In the genomic region with DNA sequence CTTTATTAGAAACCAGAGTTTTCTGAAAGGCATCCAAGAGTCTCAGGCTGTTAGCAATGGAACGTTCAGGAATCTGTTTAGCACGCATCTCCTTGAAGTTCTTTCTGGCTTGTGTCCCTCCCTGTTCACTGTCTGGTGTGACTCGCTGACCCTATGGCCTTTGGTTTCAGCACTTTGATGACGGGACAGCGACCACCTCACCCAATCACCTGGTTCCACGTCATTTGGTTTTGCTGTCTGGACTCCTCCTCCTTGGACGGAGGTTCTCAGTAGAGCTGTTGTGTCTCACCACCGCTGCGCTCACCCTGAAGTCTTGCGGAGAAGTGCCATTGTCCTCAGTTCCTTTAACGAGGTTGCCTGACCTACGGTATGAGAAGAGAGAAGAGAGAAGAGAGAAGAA, we compare ENCODE assay signal across 9 mouse cellular contexts. TPM values are rescaled to one million over a fixed set of nuclear protein-coding genes. Genes with fewer than 3 reads are reported as not detected.
DNase-seq lines count a peak whose midpoint lies in the region; ATAC-seq lines count a peak whose summit lies in the region.
"Had no signal": no experiment of that assay in that cellular context is flagged by ENCODE, and none has a peak within 500 bp of the region (broad histone marks: within the 10 kb centered on the region; RNA-seq: fewer than 3 reads in every experiment).

No protein-coding gene starts in this region.

- ATAC-seq in hindbrain, embryonic 11.5 days (ENCODE audit: low FRiP score): no peak
- no peak for ATAC-seq in hindbrain, embryonic 13.5 days (ENCODE audit: low FRiP score)
- ATAC-seq: Patski had no signal

- no peaks in the 10 kb centered on the region for H3K36me3 ChIP-seq in hindbrain, embryonic 11.5 days (ENCODE audit: control insufficient read depth, insufficient read depth, low read length)
- no peaks in the 10 kb centered on the region for H3K36me3 ChIP-seq in hindbrain, embryonic 13.5 days

- no peaks in the 10 kb centered on the region for H3K9me3 ChIP-seq in hindbrain, embryonic 11.5 days (ENCODE audit: control insufficient read depth, low read length)
- no peaks in the 10 kb centered on the region for H3K9me3 ChIP-seq in hindbrain, embryonic 13.5 days

- WGBS in hindbrain, embryonic 11.5 days: under 1% methylated on average over 12 of the region's 12 CpGs
- WGBS in hindbrain, embryonic 13.5 days: 1% methylated on average over 12 of the region's 12 CpGs

- DNase-seq in hindbrain, embryonic 11.5 days (ENCODE audit: low spot score): peak; percentile 58
- DNase-seq in adrenal gland, adult 8-10 months: peak; percentile 37
- peak; percentile 39 for DNase-seq in kidney, postnatal 14 days
- DNase-seq in mesoderm, embryonic 11.5 days (ENCODE audit: low read depth, low spot score): peak; percentile 87
- DNase-seq in spleen, postnatal 36 days (ENCODE audit: low spot score in 2 of 2): no peak
- no peak for DNase-seq in frontal cortex, adult 2 months (ENCODE audit: extremely low spot score in 1 of 2, low spot score in 1 of 2)
- DNase-seq in layer of hippocampus, postnatal 14 days (ENCODE audit: low spot score in 2 of 2): no peak

- H3K4me1 ChIP-seq in hindbrain, embryonic 11.5 days (replicated peaks; ENCODE audit: control insufficient read depth, insufficient read depth, low read length): no peaks in the 10 kb centered on the region
- H3K4me1 ChIP-seq in hindbrain, embryonic 13.5 days (replicated peaks): no peaks in the 10 kb centered on the region

- H3K4me2 ChIP-seq in hindbrain, embryonic 11.5 days (replicated peaks; ENCODE audit: low read depth, low read length): no peak overlapping the region
- H3K4me2 ChIP-seq in hindbrain, embryonic 13.5 days: no peak overlapping the region

- no peak overlapping the region for H3K4me3 ChIP-seq in hindbrain, embryonic 11.5 days (ENCODE audit: low read depth, low read length)
- no peak overlapping the region for H3K4me3 ChIP-seq in hindbrain, embryonic 13.5 days

- H3K9ac ChIP-seq in hindbrain, embryonic 11.5 days (ENCODE audit: low read depth, low read length): no peak overlapping the region
- no peak overlapping the region for H3K9ac ChIP-seq in hindbrain, embryonic 13.5 days

- peaks cover 34% of the 10 kb centered on the region for H3K27me3 ChIP-seq in hindbrain, embryonic 11.5 days (ENCODE audit: control insufficient read depth, insufficient read depth, low read length)
- peaks cover 63% of the 10 kb centered on the region for H3K27me3 ChIP-seq in hindbrain, embryonic 13.5 days

- no peak overlapping the region for H3K27ac ChIP-seq in hindbrain, embryonic 11.5 days (ENCODE audit: low read depth, low read length)
- no peak overlapping the region for H3K27ac ChIP-seq in hindbrain, embryonic 13.5 days

RNA-seq across cellular contexts. Expression of gene Nr2e1, which starts 21.2 kb away (rescaled TPM):
- 0.11 and 0.71 TPM in 2 replicates for polyA plus RNA-seq in hindbrain, embryonic 11.5 days (2014; fragmentation: Nextera tagmentation; extraction: Ambion mirVana)
- 0.39 and 0.49 TPM in 2 replicates for polyA plus RNA-seq in hindbrain, embryonic 13.5 days (2015; fragmentation: Nextera tagmentation; extraction: Ambion mirVana)
- not detected for total RNA-seq in adrenal gland, adult 8-10 months (2022)
- 13.8 and 14.4 TPM in 2 replicates for polyA plus RNA-seq in frontal cortex, adult 2 months (2012; rRNA removed)
- 10 to 100 TPM; 13.3 to 14.9 TPM for total RNA-seq in layer of hippocampus, postnatal 14 days (2021)
- polyA plus RNA-seq: Patski had no signal

RNA-seq across cellular contexts. Expression of gene Ostm1, which starts 21.4 kb away (rescaled TPM):
- polyA plus RNA-seq in hindbrain, embryonic 11.5 days (2014; fragmentation: Nextera tagmentation; extraction: Ambion mirVana): 20.2 and 23.1 TPM in 2 replicates
- 32.0 and 32.2 TPM in 2 replicates for polyA plus RNA-seq in hindbrain, embryonic 13.5 days (2015; fragmentation: Nextera tagmentation; extraction: Ambion mirVana)
- 10 to 100 TPM; 31.6 to 39.0 (median 36.8) TPM for total RNA-seq in adrenal gland, adult 8-10 months (2022)
- 42.6 and 45.7 TPM in 2 replicates for polyA plus RNA-seq in frontal cortex, adult 2 months (2012; rRNA removed)
- 10 to 100 TPM; 51.9 to 52.0 TPM for total RNA-seq in layer of hippocampus, postnatal 14 days (2021)

Comparison
In these comparisons a context has a peak if more than half of its experiments do, and no peak if none do; other contexts are left out.
1. DNase-seq: peak in hindbrain, embryonic 11.5 days (single experiment), adrenal gland, adult 8-10 months (single experiment), kidney, postnatal 14 days (single experiment) and mesoderm, embryonic 11.5 days (single experiment); none in spleen, postnatal 36 days (0 of 2), frontal cortex, adult 2 months (0 of 2) and layer of hippocampus, postnatal 14 days (0 of 2).